Mouse (Mus musculus) naive thymus-derived CD4-positive, alpha-beta T cell, adult 2 months (primary cell): ENCODE data around the gene Olfr510.
"Not testable (repeated sequence)": the region's sequence is repeated elsewhere in the genome, so short reads cannot be mapped to it uniquely, and the experiment has no call there.

Experiments
- DNase-seq: peaks from one replicate; pipeline ENCODE4 v3.0.0-alpha.2; 2011; ENCODE audit warnings: low read depth

Gene Olfr510

GRCm38 (mm10) chr7:108666118-108666517 is at the start of gene Olfr510:
TSS of gene Olfr510 (plus strand) at chr7:108666418.
- no peak for DNase-seq

GRCm38 (mm10) chr7:108616781-108617180 is 49.4 kb upstream of the Olfr510 start:
- DNase-seq = not testable (repeated sequence)

GRCm38 (mm10) chr7:108621514-108621913 is 44.7 kb upstream of the Olfr510 start, which contains the start of gene Olfr507:
TSS of gene Olfr507 (plus strand) at chr7:108621814.
- DNase-seq = no peak

- DNase-seq = no peak
Measured at GRCm38 (mm10) chr7:108629694-108630093, 36.5 kb upstream of the Olfr510 start, which contains the start of gene Olfr508. TSS of gene Olfr508 (plus strand) at chr7:108629994.

- DNase-seq = no peak
Measured at GRCm38 (mm10) chr7:108651806-108652205, 14.4 kb upstream of the Olfr510 start, which contains the start of gene Olfr509. TSS of gene Olfr509 (minus strand) at chr7:108651906.

GRCm38 (mm10) chr7:108662419-108662818 is 3.8 kb upstream of the Olfr510 start:
- no peak for DNase-seq

- DNase-seq = no peak
Measured at GRCm38 (mm10) chr7:108671058-108671457, 4.8 kb downstream of the Olfr510 start.

- no peak for DNase-seq
Measured at GRCm38 (mm10) chr7:108678886-108679285, 12.7 kb downstream of the Olfr510 start.

- DNase-seq = no peak
Measured at GRCm38 (mm10) chr7:108713020-108713419, 46.8 kb downstream of the Olfr510 start, which contains the start of gene Olfr512. TSS of gene Olfr512 (plus strand) at chr7:108713320.
